Mouse (Mus musculus) hindbrain, embryonic 10.5 days (tissue): ENCODE measurements around the gene Cdh13. TPM values are rescaled to one million over a fixed set of nuclear protein-coding genes. Genes with fewer than 3 reads are reported as not detected.

Source experiments
- DNase-seq: peaks from one replicate; pipeline ENCODE4 v3.0.0-alpha.2; 2017; ENCODE audit warnings: low spot score
- H3K27ac ChIP-seq: fragments of 300-500 bp; sonication (generic); 2 replicates; pipeline ENCODE4 v1.5.1; 2016; ENCODE audit warnings: mild to moderate bottlenecking, moderate library complexity
- H3K27me3 ChIP-seq: fragments of 300-500 bp; sonication (generic); 2 replicates; pipeline ENCODE4 v1.6.1; 2016; ENCODE audit warnings: mild to moderate bottlenecking; ENCODE audit not compliant: poor library complexity, insufficient read depth, severe bottlenecking
- H3K36me3 ChIP-seq: fragments of 300-500 bp; sonication (generic); 2 replicates; pipeline ENCODE4 v1.6.1; 2016; ENCODE audit warnings: mild to moderate bottlenecking, moderate library complexity
- H3K4me1 ChIP-seq: fragments of 300-500 bp; sonication (generic); replicated peaks from 2 replicates; pipeline ENCODE4 v1.6.1; 2016; ENCODE audit warnings: mild to moderate bottlenecking
- H3K4me3 ChIP-seq: fragments of 300-500 bp; sonication (generic); 2 replicates; pipeline ENCODE4 v1.5.1; 2016; ENCODE audit warnings: mild to moderate bottlenecking, moderate library complexity
- H3K9me3 ChIP-seq: fragments of 300-500 bp; sonication (generic); 2 replicates; pipeline ENCODE4 v1.6.1; 2016; ENCODE audit warnings: mild to moderate bottlenecking, moderate library complexity
- WGBS: fragments of 180-500 bp; shearing (Covaris S2); methylation state at CpG from one replicate; pipeline ENCODE4 v1.1.7; 2016; 5-methylcytosine and 5-hydroxymethylcytosine counted together
- polyA plus RNA-seq: library from polyadenylated mRNA; unstranded; fragments of >200 nt; fragmentation: Nextera tagmentation; extraction: Ambion mirVana; gene quantifications from 2 replicates; pipeline ENCODE4 v1.2.1, GENCODE M21; 2016

Cdh13 gene
- polyA plus RNA-seq, 1 experiment from 2014 or later: 8.5 TPM

GRCm38 (mm10) chr8:118849515-118849914 is 566.0 kb downstream of the Cdh13 start:
- no peak for DNase-seq
- Histone ChIP-seq H3K36me3 (no peaks in the 10 kb centered on the region), H3K27me3 (no peaks in the 10 kb centered on the region), H3K4me3 (no peak overlapping the region), H3K4me1 (peaks cover 9% of the 10 kb centered on the region; the same call in 1 of the 2 replicates), H3K27ac (no peak overlapping the region), H3K9me3 (no peaks in the 10 kb centered on the region)
- WGBS: 87% methylated on average over 3 of the region's 3 CpGs

- DNase-seq: peak; percentile 80
- peaks cover 9% of the 10 kb centered on the region; the same call in 1 of the 2 replicates for H3K4me1 ChIP-seq
- 26% methylated on average over 6 of the region's 6 CpGs for whole genome bisulfite sequencing
- H3K4me3 ChIP-seq: no peak overlapping the region
- H3K9me3 ChIP-seq: no peaks in the 10 kb centered on the region
- no peak overlapping the region for H3K27ac ChIP-seq
- no peaks in the 10 kb centered on the region for H3K36me3 ChIP-seq
- H3K27me3 ChIP-seq: no peaks in the 10 kb centered on the region
These were observed 566.8 kb downstream of the Cdh13 start for GRCm38 (mm10) chr8:118850381-118850780.

DNA sequence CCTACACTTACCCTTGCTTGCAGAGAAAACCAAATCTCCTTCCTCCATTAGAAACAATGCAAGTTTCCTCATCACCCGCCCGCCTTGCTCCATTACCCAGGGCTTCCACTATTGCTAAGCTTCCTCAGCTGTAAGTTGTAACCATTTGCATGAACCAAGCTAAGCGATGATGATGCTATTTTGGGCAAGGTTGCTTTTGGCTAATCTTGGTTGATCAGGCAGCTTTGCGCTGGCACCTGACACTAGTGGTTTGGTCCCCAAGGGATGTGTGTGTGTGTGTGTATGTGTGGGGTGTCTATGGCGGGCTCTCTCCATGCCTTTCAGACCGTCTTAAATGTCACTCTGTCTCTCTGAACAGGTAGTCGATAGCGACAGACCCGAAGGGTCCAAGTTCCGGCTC is 567.8 kb downstream of the Cdh13 start:
- H3K4me3 ChIP-seq: no peak overlapping the region
- DNase-seq: no peak
- WGBS: 91% methylated on average over 10 of the region's 10 CpGs
- H3K27ac ChIP-seq: no peak overlapping the region
- no peaks in the 10 kb centered on the region for H3K36me3 ChIP-seq
- H3K27me3 ChIP-seq: no peaks in the 10 kb centered on the region
- no peaks in the 10 kb centered on the region for H3K9me3 ChIP-seq
- no peaks in the 10 kb centered on the region for H3K4me1 ChIP-seq

DNA sequence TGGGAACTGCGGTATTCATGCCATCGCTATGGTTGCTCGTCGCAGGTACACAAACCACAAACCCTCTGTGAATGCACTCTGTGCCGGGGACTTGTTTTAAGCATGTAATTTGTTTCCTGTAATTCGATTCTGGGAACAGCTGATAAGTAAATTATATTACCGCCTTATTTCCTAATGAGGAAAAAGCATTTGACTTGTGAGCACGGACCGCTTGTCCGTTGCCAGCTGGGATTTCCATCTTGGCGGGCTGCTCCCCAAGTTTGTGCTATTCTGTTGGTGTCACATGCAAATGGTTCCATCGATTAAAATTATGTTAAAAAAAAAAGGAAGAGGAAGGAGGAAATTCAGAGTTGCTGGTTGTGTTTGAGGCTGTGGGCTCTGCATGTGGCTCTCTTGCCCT is 569.3 kb downstream of the Cdh13 start:
- Histone ChIP-seq H3K27me3 (no peaks in the 10 kb centered on the region), H3K36me3 (no peaks in the 10 kb centered on the region), H3K27ac (no peak overlapping the region), H3K4me1 (no peaks in the 10 kb centered on the region), H3K4me3 (no peak overlapping the region), H3K9me3 (no peaks in the 10 kb centered on the region)
- no peak for DNase-seq
- WGBS: 89% methylated on average over 12 of the region's 12 CpGs

DNA sequence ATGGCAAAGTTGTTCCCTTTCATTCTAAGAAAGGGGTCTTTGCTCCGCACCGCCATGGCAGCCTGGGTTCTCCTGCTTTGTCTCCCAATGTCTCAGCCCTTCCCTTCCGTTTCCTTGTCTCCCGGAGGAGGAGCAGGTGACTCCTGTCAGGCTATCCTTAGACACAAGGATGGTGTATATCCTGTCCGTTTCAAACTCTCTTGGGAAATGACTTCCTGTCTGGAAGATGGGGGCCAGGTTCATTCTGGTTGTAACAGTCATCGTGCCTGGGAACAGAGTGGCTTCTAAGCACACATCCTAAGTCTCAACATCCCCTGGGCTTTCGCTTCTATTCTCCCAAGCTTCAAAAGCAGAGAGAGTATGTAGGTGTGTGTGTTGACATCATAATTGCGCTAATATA is 571.1 kb downstream of the Cdh13 start:
- Histone ChIP-seq H3K9me3 (no peaks in the 10 kb centered on the region), H3K4me1 (no peaks in the 10 kb centered on the region), H3K27me3 (no peaks in the 10 kb centered on the region), H3K36me3 (no peaks in the 10 kb centered on the region), H3K27ac (no peak overlapping the region), H3K4me3 (no peak overlapping the region)
- WGBS: 84% methylated on average over 8 of the region's 8 CpGs
- DNase-seq: no peak

- no peaks in the 10 kb centered on the region for H3K36me3 ChIP-seq
- no peaks in the 10 kb centered on the region for H3K27me3 ChIP-seq
- no peak overlapping the region; the same call in 1 of the 2 replicates for H3K27ac ChIP-seq
- no peak overlapping the region for H3K4me3 ChIP-seq
- no peaks in the 10 kb centered on the region for H3K4me1 ChIP-seq
- 90% methylated on average over 6 of the region's 6 CpGs for WGBS
- DNase-seq: no peak
- no peaks in the 10 kb centered on the region for H3K9me3 ChIP-seq
These were observed 582.8 kb downstream of the Cdh13 start for GRCm38 (mm10) chr8:118866332-118866731.

DNA sequence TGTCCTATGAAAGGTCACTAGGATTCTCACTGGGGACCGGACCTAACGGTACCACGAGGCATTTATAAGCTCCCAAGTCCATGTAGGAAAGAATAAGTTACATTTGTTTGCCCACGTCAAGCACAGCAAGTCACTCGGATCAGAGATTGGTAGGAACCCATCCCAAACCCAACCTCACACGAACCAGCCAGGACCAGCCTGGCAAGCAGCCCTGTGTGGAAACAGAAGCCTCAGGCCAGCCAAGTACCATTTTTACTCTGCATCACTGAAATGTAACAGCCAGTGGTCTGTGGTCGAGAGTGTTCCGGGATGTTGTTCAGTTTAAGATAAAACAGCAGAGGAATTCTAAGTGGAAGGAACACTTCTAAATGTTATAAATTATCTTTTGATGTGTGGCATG is 587.2 kb downstream of the Cdh13 start:
- Histone ChIP-seq H3K27me3 (no peaks in the 10 kb centered on the region), H3K27ac (no peak overlapping the region), H3K9me3 (no peaks in the 10 kb centered on the region), H3K4me3 (no peak overlapping the region), H3K4me1 (no peaks in the 10 kb centered on the region), H3K36me3 (no peaks in the 10 kb centered on the region)
- DNase-seq: no peak
- WGBS: 85% methylated on average over 8 of the region's 8 CpGs

GRCm38 (mm10) chr8:118879939-118880825 is 596.6 kb downstream of the Cdh13 start:
- no peaks in the 10 kb centered on the region for H3K27me3 ChIP-seq
- H3K36me3 ChIP-seq: no peaks in the 10 kb centered on the region
- no peaks in the 10 kb centered on the region for H3K9me3 ChIP-seq
- no peaks in the 10 kb centered on the region for H3K4me1 ChIP-seq
- WGBS: 89% methylated on average over 11 of the region's 11 CpGs
- H3K27ac ChIP-seq: no peak overlapping the region
- DNase-seq: no peak
- no peak overlapping the region for H3K4me3 ChIP-seq

GRCm38 (mm10) chr8:118884296-118884695 is 600.8 kb downstream of the Cdh13 start:
- no peaks in the 10 kb centered on the region for H3K36me3 ChIP-seq
- DNase-seq: no peak
- H3K9me3 ChIP-seq: no peaks in the 10 kb centered on the region
- no peaks in the 10 kb centered on the region for H3K27me3 ChIP-seq
- H3K27ac ChIP-seq: no peak overlapping the region
- H3K4me1 ChIP-seq: no peaks in the 10 kb centered on the region
- WGBS: 90% methylated on average over 8 of the region's 8 CpGs
- H3K4me3 ChIP-seq: no peak overlapping the region

DNA sequence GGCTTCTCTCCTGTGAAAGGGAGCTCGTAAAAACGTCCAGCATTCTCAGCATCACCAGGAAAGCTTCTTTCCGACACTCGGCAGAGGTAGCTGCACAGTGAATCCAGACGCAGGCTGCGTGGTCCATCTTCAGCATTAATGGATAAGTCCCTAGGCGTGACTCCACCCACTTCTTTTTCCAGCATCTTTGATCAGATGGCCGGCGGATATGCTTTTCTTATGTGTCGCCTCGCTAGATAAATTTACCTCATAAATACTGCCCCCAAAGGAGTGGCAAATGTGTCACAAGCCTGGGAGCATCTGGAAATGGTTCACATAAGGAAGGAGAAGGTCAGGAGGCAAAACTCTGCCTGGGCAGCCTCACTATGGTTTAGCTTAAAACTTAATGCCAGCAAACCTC is 601.5 kb downstream of the Cdh13 start:
- WGBS: 85% methylated on average over 11 of the region's 11 CpGs

GRCm38 (mm10) chr8:118902402-118902801 is 618.9 kb downstream of the Cdh13 start:
- WGBS: 87% methylated on average over 11 of the region's 11 CpGs
- DNase-seq: no peak
- no peaks in the 10 kb centered on the region for H3K27me3 ChIP-seq
- no peak overlapping the region for H3K27ac ChIP-seq
- H3K9me3 ChIP-seq: peaks cover 6% of the 10 kb centered on the region; the same call in 1 of the 2 replicates
- H3K36me3 ChIP-seq: no peaks in the 10 kb centered on the region
- H3K4me1 ChIP-seq: peaks cover 6% of the 10 kb centered on the region; the same call in 1 of the 2 replicates
- H3K4me3 ChIP-seq: no peak overlapping the region

More for the DNA sequence above, 601.5 kb downstream of the Cdh13 start:
- Histone ChIP-seq H3K4me1 (no peaks in the 10 kb centered on the region), H3K9me3 (no peaks in the 10 kb centered on the region), H3K36me3 (no peaks in the 10 kb centered on the region), H3K27ac (no peak overlapping the region), H3K4me3 (no peak overlapping the region), H3K27me3 (no peaks in the 10 kb centered on the region)
- DNase-seq: no peak

GRCm38 (mm10) chr8:118916513-118916912 is 633.0 kb downstream of the Cdh13 start:
- 91% methylated on average over 3 of the region's 3 CpGs for WGBS
- no peak for DNase-seq
- H3K27me3 ChIP-seq: no peaks in the 10 kb centered on the region
- H3K4me1 ChIP-seq: no peaks in the 10 kb centered on the region
- H3K4me3 ChIP-seq: no peak overlapping the region
- no peaks in the 10 kb centered on the region for H3K36me3 ChIP-seq
- no peak overlapping the region for H3K27ac ChIP-seq
- H3K9me3 ChIP-seq: peaks cover 15% of the 10 kb centered on the region

DNA sequence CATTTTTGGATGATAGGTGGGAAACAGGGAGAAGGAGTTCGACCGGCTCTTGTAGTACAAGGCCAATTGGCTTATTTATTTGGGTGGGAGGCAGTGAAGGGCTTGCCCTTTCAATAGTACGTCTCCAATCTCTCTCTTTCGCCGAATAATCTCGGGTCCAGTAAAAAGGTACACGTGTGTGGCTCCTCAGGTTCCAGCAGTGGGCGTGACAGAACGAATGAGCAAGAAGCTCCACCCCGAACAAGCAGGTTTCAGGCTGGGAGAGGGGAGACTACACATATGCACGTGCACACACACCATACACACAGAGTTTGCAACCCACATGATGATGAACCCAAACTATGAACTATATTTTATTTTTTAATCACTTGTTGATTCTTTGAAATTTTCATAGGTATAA is 653.9 kb downstream of the Cdh13 start:
- Histone ChIP-seq H3K27ac (no peak overlapping the region), H3K4me1 (peaks cover 6% of the 10 kb centered on the region; the same call in 1 of the 2 replicates), H3K36me3 (no peaks in the 10 kb centered on the region), H3K27me3 (0 out of 2 replicates have a peak, but pooled peaks cover 3% of the 10 kb centered on the region), H3K9me3 (0 out of 2 replicates have a peak, but pooled peaks cover 4% of the 10 kb centered on the region), H3K4me3 (no peak overlapping the region)
- WGBS: 28% methylated on average over 11 of the region's 11 CpGs
- DNase-seq: no peak
